Mouse (Mus musculus): ENCODE data around the gene Mgrn1.

Mgrn1 gene

DNA sequence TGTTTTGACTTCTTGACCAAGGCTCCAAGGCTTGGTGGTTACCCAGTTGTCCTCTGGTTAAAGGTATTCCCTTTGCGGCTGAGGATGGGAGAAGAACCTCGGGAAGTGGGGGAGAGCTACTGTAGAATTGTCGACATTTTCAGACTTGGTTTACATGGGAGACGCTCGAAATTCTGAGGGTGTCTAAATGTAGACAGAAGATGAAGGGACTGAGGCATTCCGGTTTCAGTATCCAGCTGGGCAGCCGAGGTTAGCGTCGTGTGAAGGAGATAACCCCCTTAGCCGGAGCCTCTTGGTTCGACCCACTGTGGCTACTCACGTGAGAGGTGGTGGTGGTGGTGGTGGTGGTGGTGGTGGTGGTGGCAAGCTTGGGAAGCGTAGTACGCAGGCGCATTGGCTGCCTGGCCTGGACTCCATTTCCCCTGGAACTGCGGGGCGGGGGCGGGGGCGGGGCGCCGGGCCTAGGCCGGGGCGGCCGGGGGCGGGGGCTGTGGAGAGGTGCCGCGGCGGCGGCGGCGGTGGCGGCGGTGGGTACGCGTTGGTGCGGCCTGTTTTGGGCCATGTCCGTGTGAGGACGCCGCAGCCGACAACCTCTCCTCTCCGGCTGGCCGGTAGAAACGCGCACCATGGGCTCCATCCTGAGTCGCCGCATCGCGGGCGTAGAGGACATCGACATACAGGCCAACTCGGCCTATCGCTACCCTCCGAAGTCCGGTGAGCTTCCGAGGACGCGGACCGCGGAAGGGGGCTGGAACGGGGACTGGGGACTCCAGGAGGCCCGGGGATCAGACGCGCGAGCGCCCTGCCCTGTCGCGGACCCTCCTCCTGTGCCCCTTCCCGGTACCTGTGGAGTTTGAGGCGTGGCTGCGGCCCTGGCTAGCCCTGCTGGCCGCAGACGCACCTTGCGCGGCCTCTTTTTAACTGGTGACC, at the start of gene Mgrn1:
Mgrn1 (plus strand) TSS at position 490 of the 930 bp plus-strand sequence.
- DNase-seq (ENCODE audit: low spot score), result peak; percentile 76

GRCm38 (mm10) chr16:4837631-4838030, 48.4 kb upstream of the Mgrn1 start:
- DNase-seq (ENCODE audit: low spot score), result no peak

GRCm38 (mm10) chr16:4839552-4839951, 46.5 kb upstream of the Mgrn1 start:
- DNase-seq (ENCODE audit: low spot score), result no peak

GRCm38 (mm10) chr16:4840231-4840630, 45.8 kb upstream of the Mgrn1 start:
- DNase-seq (ENCODE audit: low spot score), result no peak

GRCm38 (mm10) chr16:4847041-4847440, 39.0 kb upstream of the Mgrn1 start:
- DNase-seq (ENCODE audit: low spot score), result no peak

GRCm38 (mm10) chr16:4848090-4848489, 38.0 kb upstream of the Mgrn1 start:
- DNase-seq (ENCODE audit: low spot score), result no peak

- DNase-seq (ENCODE audit: low spot score), result no peak
Observed at GRCm38 (mm10) chr16:4850361-4850760, 35.7 kb upstream of the Mgrn1 start.

- no peak for DNase-seq (ENCODE audit: low spot score)
Observed at GRCm38 (mm10) chr16:4850938-4851628, 35.0 kb upstream of the Mgrn1 start.

GRCm38 (mm10) chr16:4855046-4855650, 30.9 kb upstream of the Mgrn1 start:
- DNase-seq (ENCODE audit: low spot score), result no peak

GRCm38 (mm10) chr16:4861392-4861791, 24.7 kb upstream of the Mgrn1 start:
- no peak for DNase-seq (ENCODE audit: low spot score)

- DNase-seq (ENCODE audit: low spot score), result no peak
Observed at GRCm38 (mm10) chr16:4862863-4863483, 23.1 kb upstream of the Mgrn1 start.

DNA sequence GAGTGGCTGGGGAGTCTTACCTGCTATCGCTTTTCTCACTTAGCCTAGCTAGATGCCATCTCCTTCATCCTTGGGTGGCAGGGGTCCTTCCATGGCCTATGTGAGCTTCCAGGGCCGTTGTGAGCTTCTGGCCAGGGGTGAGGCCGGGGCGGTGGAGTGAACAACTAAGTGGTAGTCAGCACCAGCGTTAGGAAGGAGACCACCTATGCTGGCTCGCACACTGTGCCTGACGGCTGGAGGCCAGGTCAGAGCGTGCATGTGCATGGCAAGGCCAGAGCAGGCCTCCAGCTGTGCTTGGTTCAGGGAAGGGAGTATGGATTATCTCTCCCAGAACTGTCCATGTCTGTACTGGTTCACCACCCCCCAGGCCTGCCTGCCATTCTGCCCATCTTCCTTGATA, 22.3 kb upstream of the Mgrn1 start:
- DNase-seq (ENCODE audit: low spot score), result no peak

- DNase-seq (ENCODE audit: low spot score), result no peak
Observed at GRCm38 (mm10) chr16:4866101-4866695, 19.9 kb upstream of the Mgrn1 start.

GRCm38 (mm10) chr16:4870490-4870889, 15.6 kb upstream of the Mgrn1 start:
- no peak for DNase-seq (ENCODE audit: low spot score)

- no peak for DNase-seq (ENCODE audit: low spot score)
Observed at GRCm38 (mm10) chr16:4871926-4872325, 14.1 kb upstream of the Mgrn1 start.

DNA sequence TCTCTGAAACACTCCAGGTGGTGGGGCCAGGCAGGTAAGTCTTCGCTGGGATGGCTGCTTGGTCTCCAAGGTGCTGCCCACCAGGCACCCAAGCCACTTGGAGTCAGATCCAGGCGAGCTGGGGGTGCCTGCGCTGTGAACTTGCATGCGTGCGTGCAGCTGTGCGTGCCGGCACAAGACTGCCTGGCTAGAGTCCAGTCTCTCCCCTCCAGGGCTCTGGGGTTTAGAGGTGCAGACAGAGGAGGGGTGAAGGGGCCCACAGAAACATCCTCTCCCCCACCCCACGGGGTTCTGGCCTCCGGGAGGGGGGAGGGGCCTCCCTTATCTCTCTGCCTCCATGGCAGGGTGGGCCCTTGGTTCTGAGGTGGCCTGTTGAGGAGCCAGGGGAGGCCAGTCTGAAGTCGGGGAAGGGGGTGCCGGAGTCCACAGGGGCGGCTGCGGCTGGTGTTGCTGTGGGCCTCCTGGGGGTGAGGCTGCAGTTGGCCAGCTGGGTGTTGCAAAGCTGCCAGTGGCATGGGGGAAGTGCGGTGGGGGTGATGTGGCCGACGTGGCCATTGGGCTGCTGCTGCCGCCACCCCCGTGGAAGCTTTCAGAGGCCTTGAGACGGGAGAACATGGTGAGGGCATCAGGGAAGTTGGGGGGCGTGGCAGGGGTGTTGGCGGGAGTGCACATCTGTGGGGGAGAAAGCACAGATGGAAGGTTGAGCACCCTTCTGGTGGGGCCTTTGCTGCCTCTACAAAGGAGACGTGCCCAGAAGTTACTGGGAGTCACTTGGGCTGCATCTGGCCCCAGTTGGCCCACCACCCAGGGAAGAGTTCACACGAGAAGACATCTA, 10.6 kb upstream of the Mgrn1 start:
- DNase-seq (ENCODE audit: low spot score), result no peak

DNA sequence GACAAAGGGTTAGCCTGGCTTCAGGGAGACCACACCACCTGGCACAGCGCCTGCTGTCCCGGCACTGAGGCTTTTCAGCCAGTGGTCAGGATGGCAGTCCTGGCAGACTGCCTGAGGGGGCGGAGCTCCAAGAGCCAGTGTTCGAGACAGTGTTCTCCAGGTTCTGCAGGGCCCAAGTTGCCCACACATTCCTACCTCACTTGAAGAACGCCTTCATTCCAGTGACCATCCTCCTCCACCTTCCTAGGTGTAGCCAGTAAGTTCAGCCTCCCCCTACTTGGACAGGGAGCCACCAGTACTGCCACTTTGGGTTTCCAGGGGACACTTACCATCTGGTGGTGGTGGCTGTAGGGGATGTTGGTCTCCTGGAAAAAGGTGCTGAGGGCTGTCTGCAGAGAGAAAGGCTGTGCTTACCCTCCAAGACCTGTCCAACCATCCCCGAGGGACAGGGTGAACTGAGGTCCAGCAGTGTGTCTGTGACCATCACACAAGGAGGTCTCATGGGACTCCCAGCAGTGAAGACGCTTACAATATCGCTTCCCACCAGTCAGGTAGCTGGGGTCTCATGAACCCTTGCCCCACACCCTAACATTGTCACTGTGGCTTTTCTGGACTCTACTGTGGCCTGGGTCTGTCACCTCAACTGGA, 9.9 kb upstream of the Mgrn1 start:
- peak; percentile 55 for DNase-seq (ENCODE audit: low spot score)

DNA sequence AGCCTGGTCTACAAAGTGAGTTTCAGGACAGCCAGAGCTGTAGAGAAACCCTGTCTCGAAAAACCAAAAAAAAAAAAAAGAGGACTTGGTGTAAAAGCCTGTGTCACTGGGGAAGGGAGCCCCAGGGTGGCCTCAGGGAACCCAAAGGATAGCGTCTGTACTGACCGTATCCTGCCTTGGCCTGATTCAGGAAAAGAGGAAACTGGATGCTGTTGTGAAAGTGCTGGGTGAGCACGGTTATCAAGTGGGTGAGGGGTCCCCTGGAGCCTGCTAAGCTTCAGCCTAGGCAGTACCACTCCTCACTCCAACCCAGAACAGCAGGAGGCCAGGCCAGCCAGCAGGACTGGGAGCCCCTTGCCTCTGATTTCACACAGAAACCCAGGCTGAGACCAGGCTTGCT, 8.9 kb upstream of the Mgrn1 start:
- no peak for DNase-seq (ENCODE audit: low spot score)

- DNase-seq (ENCODE audit: low spot score), result no peak
Observed at GRCm38 (mm10) chr16:4877701-4878100, 8.3 kb upstream of the Mgrn1 start.

DNA sequence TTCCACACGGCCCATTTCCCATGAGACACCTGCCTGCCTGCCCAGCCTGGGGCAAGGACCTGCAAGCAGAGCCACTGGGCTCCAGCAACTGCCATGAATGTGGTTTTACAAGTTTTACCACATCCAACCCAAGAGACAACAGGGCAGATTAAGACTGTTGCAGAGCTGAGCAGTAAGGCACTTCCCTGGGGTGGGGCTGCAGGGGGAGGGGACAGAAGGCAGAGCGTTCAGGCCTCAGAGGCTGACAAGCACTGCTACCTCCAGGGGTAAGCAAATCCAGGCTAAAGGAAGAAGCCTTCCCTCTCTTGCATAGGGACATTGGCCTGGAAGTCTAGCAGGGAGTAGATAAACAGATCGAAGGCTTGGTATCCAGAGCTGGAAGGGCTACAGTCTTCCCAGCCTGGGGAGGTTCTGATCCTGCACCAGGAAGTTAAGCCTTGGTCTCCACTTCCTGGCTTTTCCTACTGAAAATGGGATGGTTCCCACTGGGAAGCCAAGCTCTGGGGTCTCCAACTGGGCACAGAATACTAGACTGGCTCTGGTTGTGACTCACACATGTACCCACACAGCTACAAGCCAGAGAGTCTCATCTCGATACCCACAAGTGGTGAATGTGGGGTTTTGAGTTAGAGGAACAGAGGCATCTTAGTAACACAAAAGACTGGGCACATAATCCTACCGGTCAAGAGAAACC, 7.7 kb upstream of the Mgrn1 start:
- no peak for DNase-seq (ENCODE audit: low spot score)

Data from left cerebral cortex, adult 11 months (tissue).